Mouse (Mus musculus): ENCODE data around the gene Cdh5.

The Cdh5 gene

DNA sequence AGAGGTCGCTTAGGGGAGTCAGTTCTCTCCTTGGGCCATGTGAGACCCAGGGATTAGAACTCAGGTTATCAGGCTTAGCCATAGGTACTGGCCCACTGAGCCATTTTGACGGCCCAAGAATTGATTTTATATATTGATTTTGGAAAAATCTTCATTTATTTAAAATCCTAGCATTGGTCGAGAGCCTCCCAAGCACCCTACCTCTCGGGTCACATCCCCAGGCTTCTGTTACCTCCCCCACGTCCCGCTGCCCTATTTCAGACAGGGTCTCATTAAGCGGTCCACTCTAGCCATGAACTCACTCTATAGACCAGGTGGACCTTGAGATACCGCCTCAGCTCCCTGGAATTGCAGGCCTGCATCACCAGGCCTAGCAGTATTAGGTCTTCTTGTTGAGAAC lies 33.1 kb downstream of the Cdh5 start:
- DNase-seq (ENCODE audit: low spot score): no peak

DNA sequence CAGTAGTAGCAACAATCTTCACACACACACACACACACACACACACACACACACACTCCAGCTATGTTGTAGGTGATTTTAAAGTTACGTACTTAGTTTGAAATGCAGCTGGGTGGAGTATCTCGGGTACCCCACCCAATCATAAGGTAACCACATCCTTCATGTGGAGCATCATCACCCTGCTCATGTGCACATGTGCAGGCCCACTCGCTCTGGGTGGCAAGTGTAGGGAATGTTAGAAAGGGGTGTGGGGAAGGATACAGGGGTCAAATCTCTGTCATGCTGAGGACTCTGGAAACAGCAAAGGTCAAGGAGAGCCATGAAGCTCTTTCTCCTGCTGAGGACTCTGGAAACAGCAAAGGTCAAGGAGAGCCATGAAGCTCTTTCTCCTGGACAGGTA lies 34.9 kb downstream of the Cdh5 start:
- no peak for DNase-seq (ENCODE audit: low spot score)

DNA sequence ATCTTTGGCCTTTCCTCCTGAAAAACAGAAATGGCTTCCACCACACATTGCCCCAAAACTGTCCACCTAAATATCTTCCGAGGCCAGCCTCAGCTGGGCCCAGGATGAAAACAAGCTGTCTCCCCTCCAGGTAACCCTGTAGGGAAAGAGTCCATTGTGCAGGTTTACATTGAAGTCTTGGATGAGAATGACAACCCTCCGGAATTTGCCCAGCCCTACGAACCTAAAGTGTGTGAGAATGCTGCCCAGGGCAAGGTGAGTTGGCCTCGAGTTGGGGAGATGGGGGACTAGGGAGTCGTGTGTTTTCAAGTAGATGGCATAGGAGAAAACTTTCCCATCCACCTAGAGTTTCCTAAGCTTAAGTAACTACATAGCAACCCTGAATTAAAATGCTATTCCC lies 36.2 kb downstream of the Cdh5 start:
- DNase-seq (ENCODE audit: low spot score): no peak

DNA sequence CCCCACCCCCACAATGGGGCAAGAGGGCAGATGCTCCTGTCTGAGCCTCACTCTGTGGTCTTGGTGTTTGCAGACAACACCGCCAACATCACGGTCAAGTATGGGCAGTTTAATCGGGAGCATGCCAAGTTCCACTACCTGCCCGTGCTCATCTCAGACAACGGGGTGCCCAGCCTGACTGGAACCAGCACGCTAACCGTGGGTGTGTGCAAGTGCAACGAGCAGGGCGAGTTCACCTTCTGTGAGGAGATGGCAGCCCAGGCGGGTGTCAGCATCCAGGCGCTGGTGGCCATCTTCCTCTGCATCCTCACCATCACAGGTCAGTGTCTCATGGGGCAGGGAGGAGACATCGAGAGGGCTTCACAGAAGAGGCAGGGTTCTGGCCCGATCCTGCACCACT lies 39.2 kb downstream of the Cdh5 start:
- no peak for DNase-seq (ENCODE audit: low spot score)

DNA sequence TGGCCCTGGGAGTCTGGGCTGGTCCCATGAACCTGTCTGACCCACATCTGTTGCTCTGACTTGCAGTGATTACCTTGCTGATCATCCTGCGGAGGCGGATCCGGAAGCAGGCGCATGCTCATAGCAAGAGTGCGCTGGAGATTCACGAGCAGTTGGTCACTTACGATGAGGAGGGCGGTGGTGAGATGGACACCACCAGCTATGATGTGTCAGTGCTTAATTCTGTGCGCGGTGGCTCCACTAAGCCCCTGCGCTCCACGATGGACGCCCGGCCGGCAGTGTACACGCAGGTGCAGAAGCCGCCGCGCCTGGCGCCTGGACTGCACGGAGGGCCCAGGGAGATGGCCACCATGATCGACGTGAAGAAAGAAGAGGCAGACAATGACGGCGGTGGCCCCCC lies 41.0 kb downstream of the Cdh5 start:
- DNase-seq (ENCODE audit: low spot score): no peak

DNA sequence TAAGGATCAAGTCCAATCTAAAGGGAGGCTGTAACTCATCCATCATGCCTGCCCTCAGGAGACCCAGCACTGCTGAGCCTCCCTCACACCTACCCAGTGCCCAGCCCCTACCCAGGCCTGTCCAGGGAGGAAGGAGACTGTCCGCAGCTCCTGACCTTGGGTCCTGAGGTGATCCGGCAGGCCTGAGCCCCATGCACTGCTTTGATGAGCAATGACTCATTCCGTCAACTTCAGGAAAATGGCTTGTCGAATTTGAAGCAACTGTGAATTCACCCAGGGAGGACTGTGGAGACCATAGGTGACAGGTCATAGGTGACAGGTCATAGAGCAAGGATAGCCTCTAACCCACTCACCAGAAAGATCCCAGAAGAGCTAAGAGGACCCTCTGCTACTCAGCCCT lies 42.0 kb downstream of the Cdh5 start:
- DNase-seq (ENCODE audit: low spot score): no peak

DNA sequence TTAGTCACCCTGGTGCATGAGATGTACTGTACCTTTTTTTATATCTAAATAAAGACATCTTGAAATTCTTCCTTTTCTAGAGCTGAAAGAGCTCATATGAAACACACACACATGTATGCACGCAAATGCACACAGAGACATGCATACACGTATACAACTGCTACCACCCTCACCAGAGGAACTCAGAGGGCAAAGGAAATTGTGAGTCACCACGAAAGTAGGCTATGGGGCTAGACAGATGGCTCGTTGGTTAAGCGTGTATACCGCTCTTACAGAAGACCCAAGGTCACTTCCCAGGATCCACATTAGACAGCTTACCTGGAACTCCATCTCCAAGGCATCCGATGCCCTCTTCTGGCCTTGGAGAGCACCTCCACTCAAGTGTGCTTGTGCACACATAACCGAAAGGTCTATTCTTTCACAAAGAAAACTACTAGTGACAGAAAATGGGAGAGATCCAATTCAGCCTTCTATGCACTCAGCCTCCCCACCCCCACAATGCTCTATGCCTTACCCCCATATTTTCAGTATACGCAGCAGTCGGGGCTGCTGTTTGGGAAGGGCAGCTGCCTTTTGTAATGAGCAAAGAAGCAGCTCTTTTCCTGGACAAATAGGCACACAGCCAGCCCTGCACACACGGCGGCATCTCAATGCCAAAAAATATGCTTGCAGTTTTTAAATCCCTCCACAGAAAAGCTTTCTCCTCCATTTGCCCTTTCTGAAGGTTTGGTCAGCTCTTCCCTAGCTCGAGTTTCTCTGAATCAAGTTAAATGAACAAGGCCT lies 43.2 kb downstream of the Cdh5 start:
- no peak for DNase-seq (ENCODE audit: low spot score)

DNA sequence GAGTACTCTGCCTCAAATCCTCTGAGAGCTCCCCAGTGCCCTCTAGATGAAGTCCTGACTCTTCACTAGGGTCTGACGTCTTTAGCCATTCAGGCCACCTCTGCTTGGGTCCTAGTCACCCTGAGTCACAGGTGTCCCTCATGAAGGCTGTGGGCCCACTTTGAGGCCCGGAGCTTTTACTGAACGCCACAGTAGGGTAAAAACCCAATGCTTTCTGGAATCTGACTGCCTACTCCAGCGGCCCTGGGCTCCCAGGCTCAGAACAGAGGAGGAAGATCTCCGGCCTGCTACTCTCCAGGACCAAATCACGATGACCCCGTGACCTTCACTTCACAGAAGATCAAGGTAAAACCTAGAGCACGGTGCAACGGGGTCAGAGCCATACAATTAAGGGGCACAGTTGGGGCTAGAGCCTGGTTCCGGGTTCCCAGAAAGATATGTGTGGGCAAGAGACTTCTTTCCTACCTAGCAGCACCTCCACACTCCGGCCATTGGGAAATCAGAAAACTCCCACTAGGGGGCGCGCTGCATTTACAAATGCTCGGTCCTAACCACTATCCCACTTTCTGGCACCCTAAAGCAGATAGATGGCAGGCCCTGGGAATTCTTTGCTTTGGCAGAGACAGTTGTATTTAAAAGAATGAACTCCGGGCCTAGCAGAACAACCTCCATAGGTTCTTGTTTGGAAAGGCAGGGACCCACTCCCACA lies 44.7 kb downstream of the Cdh5 start:
- DNase-seq (ENCODE audit: low spot score): peak; percentile 64

DNA sequence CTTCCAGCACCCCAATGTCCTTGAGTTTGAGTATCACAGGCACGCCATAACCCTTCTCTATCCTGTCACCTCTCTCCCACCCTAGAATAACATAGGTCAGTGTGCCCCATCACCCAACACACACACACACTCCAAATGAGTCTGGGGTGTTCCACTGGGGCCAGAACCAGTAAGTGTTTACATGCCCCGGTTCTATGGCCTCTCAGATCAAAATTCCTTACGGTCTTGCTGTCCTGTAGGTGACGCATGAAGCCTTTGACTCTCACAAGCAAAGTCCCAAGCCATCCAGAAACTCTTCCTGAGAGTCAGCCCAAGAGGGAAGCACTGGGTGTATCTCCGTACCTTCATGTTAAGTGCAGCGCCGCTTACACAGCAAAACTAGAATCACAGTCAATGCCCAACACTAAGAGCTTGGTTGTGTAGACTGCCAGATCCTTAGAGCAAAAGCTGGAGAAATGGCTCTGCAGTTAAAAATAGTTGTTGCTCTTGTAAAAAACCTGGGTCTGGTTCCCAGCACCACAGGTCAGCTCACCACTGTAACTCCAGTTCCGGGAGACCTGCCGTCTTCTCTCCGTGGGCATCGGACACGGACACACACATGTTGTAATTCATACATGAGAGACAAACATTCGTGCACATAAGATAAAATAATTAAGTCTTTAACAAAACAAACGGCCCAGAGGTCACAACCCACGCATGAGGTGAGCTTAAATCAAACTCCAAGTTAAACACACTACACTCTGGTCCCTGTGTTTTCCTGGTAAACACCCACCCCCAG lies 45.5 kb downstream of the Cdh5 start:
- DNase-seq (ENCODE audit: low spot score): no peak

DNA sequence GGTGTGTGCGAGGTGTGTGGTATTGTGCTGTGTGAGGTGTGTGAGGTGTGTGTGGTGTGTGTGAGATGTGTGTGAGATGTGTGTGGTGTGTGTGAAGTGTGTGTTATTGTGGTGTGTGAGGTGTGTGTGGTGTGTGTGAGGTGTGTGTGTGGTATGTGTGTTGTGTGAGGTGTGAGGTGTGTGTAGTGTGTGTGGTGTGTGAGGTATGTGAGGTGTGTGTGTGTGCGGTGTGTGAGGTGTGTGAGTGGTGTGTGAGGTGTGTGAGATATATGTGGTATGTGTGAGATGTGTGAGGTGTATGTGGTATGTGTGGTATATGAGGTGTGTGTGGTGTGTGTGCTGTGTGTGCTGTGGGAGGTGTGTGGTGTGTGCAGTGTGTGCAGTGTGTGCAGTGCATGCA lies 46.5 kb downstream of the Cdh5 start:
- no peak for DNase-seq (ENCODE audit: low spot score)

DNA sequence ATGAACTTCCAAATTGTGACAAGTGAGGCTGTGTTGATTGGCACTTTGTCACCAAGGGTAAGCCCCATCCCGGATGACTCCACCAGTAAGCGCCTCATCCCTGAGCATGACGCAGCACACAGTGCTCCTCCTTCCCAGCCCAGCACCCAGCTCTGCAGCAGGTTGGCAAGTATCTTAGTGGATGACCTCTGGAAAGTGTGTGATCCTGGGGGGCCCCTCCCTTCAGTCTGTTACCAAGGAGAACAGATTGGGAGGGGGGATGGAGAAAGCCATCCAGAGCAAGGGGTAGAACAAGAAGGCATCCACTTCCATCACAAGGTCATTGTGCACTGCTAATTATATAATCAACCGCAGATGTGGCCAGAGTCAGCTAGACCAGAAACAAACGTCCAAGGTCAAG lies 59.3 kb downstream of the Cdh5 start:
- no peak for DNase-seq (ENCODE audit: low spot score)

DNA sequence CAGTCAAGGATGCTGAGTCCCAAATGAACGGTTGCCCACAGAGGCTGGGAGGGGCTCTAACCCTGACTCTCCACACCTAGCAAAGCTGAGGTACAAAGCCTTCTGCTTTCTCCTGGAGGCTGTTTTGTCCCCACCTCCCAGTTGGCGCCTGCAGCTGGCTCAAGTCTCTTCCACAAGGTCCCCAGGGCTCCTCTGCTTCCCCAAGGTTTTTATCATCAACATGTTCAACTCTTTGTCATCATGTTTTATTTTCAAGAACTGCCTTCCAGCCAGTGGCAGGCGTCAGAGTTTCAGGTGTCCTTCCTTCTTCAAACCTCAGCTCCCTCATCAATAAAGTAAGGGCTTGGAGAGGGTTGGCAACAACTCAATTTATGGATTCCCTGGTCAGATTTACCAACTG lies 68.0 kb downstream of the Cdh5 start:
- DNase-seq (ENCODE audit: low spot score): no peak

DNA sequence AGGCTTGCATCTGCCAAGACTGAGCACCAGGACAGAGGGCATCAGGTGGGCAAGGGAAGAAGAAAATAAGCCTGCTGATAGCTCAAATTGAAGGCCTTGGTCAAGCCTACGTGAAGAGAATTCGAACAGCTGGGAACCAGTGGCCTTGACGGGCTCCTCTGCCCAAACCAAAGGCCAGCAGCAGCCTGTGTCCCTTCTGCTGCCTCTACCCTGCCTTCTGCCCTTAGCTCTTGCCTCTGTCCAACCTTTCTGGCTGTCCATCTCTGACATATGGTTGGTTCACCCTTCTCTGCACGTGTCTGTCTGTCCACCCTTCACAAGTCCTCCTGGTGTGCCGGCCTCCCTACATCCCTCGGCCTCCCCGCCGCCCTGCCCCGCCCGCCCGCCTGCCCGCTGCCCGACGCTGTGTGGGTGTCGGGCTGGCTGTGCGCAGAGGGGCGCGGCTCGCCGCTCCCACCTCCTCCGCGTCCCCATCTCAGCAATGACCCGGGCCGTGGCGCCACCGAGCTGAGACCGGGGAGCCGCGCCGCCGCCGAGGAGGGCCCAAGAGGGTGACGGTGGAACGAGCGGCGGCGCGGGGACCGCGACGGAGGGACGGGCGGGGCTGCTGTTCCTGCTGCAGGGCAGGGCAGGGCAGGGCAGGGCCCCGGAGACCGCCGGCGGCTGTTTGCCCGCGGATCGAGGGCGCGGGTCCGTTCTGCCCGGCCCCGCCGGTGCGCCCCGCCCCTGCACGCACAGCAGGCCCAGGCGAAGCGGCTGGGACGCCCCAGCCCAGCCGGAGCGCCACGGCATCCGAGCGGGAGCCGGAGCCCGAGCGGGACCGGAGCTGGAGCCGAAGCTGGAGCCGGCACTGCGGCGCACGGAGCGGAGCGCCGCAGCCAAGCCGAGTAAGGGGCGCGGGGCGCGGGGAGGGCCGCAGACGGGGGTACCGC lies 69.0 kb downstream of the Cdh5 start, which contains the start of gene Bean1:
Bean1 (plus strand) TSS at position 325 of the 932 bp plus-strand sequence.
- DNase-seq (ENCODE audit: low spot score): no peak

DNA sequence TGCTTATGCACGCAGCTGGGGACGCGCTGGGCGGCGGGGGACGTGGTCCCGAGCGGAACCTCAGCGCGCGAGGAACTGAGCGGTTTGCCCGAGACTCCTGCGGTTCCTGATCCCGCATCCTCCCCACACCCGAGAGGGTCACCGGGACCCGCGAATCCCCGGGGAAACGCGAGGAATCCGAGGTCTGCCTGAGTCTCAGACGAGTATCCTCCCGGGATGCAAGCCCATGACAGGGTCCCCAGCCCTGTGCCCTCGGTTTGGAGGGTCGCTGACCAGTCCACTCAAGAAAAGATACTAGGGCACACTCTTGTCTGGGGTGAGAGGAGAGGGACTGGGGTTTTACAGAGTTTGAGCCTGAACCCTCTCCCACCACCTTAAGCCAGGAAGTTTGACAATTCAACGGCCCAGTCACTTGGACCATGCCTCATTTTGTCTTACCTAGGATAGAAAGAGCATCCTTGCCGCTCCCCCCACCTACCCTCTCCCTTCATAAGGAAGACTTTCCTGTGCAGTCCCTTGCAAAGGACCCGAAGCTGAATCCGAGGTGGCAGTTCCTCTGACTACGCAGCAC lies 69.7 kb downstream of the Cdh5 start:
- DNase-seq (ENCODE audit: low spot score): no peak

DNA sequence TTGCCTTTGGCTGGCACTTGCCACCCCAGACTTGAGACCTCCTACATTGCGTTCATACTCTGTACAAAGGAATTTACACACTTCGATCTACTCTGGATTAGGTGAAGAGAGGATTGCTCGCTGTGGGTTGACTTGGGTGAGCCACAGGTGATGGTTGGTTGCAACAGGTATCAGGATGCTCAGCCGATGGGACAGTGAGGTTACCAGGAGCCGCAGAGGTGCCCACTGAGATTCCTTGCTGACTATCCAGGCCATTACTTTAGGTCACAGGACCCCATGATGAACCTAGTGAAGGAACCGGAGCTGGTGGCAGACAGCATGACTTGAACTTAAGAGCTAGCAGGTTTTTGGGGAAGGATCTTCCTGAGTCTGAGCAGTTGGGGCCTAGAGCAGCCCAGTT lies 71.0 kb downstream of the Cdh5 start:
- DNase-seq (ENCODE audit: low spot score): no peak

DNA sequence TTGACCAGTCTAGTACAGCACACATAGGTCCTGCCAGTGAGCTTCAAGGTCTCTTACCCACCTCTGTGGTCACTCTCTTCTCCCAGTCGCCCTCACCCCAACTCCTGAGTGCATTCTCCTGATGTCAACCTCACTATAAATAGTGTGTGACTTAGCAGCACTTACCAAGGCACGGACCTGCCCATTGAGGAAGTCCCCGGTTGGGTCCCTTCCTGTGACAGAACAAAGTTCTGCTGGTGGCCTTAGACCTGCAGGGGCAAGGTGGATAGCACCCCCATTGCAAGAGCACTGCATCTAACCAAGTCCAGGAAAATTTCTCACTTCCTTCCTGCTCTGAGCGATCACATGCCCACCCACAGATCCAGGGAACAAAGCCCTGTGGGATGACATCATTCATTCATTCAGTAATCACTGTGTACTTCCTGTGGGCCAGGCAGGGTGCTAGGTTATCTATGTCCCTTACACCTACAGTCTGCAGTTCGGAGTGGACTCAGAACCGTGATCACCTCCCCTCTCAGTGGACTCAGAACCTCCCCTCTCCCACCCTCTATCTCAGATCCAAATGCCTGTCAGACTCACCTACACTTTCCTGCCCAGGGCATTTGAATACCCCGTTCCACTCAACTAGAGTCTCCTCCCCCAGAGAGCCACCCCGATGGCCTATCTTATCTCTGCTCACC lies 74.6 kb downstream of the Cdh5 start:
- no peak for DNase-seq (ENCODE audit: low spot score)

DNA sequence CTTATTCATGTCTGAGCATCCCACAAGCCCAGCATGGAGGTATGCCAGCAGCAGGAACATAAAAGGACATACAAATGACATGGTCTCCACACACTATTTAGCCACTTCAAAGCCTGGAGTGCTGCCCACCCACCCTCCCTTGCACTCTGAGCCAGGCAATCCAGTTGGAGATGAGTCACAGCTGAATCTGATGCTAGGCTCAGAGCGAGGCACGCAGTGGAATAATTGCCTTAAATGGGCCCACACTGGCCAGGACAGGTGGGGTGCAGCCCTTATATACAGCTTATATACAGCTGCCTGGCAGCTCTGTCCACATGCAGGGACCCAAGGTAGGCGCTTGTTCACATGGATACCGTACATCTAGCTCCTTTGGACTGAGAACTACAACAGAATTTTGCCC lies 75.6 kb downstream of the Cdh5 start:
- DNase-seq (ENCODE audit: low spot score): no peak

DNA sequence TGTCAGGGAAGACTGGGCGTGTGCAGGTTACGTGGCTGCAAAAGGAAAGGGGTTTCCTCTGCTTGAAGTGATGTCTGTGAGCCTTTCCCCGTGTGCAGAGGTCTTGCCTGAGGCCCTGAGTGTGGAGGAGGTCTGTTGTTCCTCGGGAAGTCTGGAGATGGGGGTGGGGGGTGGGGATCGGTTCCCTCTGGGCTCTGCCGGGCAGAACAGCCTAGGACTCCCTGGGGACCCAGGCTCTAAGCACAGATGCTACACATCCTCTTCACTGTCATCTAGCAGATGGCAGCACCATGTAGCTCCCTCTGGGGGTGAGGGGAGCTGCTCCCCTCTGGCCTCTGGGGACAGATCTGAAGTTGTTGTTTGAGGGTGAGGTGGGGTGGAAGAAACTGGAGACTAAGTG lies 83.5 kb downstream of the Cdh5 start:
- DNase-seq (ENCODE audit: low spot score): no peak

DNA sequence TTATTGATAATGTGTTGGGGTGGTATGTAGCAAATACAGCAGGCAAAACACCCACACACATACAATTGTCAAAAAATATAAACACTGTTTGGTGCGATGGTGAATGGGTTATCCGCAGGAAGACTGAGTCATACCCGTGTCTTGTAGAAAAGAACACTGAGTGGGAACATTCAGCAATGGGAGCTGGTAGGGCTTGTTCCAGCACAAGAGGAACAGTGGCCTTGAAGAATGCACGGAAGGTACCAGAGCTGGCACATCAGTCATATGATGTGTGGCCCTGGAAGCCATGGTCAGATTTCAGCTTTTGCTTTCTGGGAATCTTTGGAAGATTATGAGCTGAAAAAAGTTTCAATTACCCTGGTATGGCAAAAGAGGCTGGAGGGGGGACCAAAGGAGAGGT lies 85.4 kb downstream of the Cdh5 start:
- no peak for DNase-seq (ENCODE audit: low spot score)

DNA sequence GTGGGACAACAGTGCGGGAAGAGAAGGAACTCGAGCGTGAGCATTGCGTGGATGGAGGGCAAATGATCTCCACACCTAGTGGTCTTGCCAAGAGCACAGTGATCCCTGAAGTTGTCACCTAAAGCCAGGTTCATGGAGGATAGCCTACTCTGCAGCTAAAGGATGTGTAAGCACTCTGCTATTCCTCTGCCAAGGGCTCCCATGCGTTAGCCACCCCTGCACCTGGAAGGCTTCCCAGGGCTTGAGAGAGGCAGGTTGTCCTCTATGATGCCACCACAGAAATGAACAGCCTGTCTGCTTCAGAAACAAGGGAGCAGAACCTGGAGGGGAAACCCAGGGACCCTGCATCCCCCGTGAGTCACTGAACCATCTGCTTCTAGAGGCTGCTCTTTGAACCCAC lies 86.2 kb downstream of the Cdh5 start:
- DNase-seq (ENCODE audit: low spot score): no peak

DNA sequence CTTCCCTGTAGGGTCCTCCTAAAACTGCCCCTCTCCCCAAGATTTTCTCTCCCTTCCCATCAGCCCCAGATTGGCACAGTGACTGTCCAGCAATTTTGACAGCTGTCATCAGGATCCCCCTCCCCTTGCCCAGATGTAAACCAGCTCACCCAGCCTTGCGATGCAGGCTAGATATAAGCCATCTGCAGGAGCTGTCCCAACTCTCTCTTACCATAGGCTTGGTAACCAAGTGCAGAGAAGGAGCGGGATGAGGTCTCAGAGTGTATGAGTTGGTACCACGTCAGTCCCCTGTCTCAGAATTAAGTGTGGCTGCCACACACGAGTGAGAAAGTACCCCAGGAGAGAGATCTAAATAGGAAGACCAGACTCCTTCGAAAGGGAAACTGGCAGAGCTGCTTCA lies 87.0 kb downstream of the Cdh5 start:
- no peak for DNase-seq (ENCODE audit: low spot score)

Measured in left cerebral cortex, adult 11 months (tissue).